Mouse (Mus musculus) monocyte, adult 2 months (primary cell): ENCODE data around the gene St8sia1.

Source experiments
- DNase-seq, 2 experiments: peaks; one replicate each; pipeline ENCODE4 v3.0.0; 2022; ENCODE audit warnings: low spot score in 2 of 2, low read depth in 1 of 2

Gene St8sia1

GRCm38 (mm10) chr6:142867471-142868055, 96.7 kb downstream of the St8sia1 start:
- DNase-seq: peak in 1 of 2 experiments; percentile 10

GRCm38 (mm10) chr6:142867023-142867422, 97.2 kb downstream of the St8sia1 start:
- no peak for DNase-seq

GRCm38 (mm10) chr6:142865199-142865598, 99.1 kb downstream of the St8sia1 start:
- no peak for DNase-seq

- DNase-seq: no peak
These were observed 100.4 kb downstream of the St8sia1 start for GRCm38 (mm10) chr6:142863881-142864280.

GRCm38 (mm10) chr6:142862265-142862664, 102.0 kb downstream of the St8sia1 start:
- peak in 1 of 2 experiments; percentile 20 for DNase-seq

- DNase-seq: no peak
These were observed 103.9 kb downstream of the St8sia1 start for GRCm38 (mm10) chr6:142860396-142860795.

- no peak for DNase-seq
These were observed 104.3 kb downstream of the St8sia1 start for GRCm38 (mm10) chr6:142859946-142860345.

GRCm38 (mm10) chr6:142858937-142859336, 105.3 kb downstream of the St8sia1 start:
- no peak for DNase-seq

GRCm38 (mm10) chr6:142856258-142856874, 107.9 kb downstream of the St8sia1 start:
- DNase-seq: no peak

GRCm38 (mm10) chr6:142855761-142856160, 108.5 kb downstream of the St8sia1 start:
- DNase-seq: no peak

- no peak for DNase-seq
These were observed 111.6 kb downstream of the St8sia1 start for GRCm38 (mm10) chr6:142852419-142853377.

GRCm38 (mm10) chr6:142850436-142850835, 113.8 kb downstream of the St8sia1 start:
- no peak for DNase-seq

GRCm38 (mm10) chr6:142849326-142849725, 114.9 kb downstream of the St8sia1 start:
- no peak for DNase-seq

- no peak for DNase-seq
These were observed 116.2 kb downstream of the St8sia1 start for GRCm38 (mm10) chr6:142847914-142848674.

- DNase-seq: no peak
These were observed 117.4 kb downstream of the St8sia1 start for GRCm38 (mm10) chr6:142846855-142847254.

- DNase-seq: no peak
These were observed 119.2 kb downstream of the St8sia1 start for GRCm38 (mm10) chr6:142845066-142845465.

- DNase-seq: no peak
These were observed 120.2 kb downstream of the St8sia1 start for GRCm38 (mm10) chr6:142844061-142844460.

GRCm38 (mm10) chr6:142838501-142838900, 125.8 kb downstream of the St8sia1 start:
- DNase-seq: no peak

- no peak for DNase-seq
These were observed 126.9 kb downstream of the St8sia1 start for GRCm38 (mm10) chr6:142837326-142837725.

GRCm38 (mm10) chr6:142835726-142836125, 128.5 kb downstream of the St8sia1 start:
- DNase-seq: no peak

GRCm38 (mm10) chr6:142834911-142835310, 129.3 kb downstream of the St8sia1 start:
- no peak for DNase-seq
